Mouse (Mus musculus): ENCODE data around the gene Angptl7.

Angptl7 gene

DNA sequence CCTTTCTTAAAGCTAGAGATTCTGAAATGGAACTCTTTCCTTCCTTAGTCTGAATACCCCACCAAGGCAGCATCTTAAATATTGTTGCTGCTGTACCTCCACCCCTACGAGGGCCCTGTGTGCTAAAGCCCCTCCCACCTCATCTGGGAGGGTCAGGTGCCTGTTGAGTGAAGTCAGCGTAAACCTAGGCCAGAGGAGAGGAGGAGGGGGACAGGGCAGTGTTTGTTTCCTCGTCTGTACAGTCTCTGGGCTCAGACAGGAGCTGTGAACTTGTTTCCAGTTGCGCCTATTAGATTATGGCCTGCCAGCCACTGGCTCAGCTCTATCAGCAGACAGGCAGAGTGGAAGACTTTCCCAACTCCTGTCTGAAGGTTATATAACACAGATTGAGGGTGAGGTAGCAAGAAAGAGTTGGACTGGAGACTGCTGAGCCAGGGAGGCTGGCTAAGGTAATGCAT lies at the start of gene Angptl7:
Gene Angptl7, minus strand, starts transcription at position 51 of the 458 bp plus-strand sequence.
- DNase-seq = peak; percentile 39 to 75

DNA sequence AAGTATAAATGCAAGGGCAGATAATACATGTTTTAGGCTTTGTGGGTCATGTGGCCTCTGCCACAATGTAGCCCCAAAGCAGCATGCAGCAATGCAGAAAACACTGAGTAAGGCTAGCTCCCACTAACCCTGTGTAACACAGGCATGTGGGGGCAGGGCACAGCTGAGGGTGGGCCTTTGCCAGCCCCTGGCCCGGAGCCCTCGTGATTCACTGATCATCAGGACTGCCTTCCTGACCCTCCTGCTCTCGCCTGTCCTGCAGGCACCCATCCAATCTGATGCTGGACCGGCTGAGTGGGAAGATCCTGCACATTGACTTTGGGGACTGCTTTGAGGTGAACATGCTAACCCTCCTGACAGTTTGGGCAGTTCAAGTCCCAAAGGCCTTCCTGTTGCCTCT lies 48.8 kb upstream of the Angptl7 start:
- no peak for DNase-seq

- no peak for DNase-seq
Observed at GRCm38 (mm10) chr4:148535876-148536275, 35.6 kb upstream of the Angptl7 start.

DNA sequence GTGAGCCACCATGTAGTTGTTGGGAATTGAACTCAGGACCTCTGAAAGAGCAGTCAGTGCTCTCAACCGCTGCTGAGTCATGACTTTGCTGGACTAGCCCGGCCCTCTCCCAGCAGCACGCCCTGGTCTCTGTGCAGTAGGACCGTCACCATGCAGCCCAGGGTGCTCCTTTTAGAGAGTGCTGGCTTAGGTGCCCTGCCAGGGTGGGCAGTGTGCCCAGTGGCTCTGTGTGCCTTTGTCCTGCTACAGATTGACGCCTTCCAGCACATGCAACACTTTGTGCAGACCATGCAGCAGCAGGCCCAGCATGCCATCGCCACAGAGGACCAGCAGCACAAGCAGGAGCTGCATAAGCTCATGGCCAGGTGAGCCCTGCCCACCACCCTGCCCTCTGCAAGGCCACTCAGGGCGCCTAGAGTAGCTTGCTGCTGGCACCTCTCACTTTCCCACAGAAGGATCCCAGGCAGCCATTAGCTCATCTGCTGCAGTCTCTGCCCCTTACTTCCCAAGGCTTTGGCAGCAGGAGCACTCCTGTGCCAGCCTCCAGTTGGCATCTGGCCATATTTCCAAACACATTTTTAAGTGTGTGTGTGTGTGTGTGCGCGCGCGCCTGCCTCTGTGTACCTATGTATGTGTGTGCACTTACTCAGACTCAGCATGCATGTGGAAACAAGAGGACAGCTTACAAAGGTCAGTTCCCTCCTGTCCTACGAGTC lies 33.5 kb upstream of the Angptl7 start:
- DNase-seq = no peak

DNA sequence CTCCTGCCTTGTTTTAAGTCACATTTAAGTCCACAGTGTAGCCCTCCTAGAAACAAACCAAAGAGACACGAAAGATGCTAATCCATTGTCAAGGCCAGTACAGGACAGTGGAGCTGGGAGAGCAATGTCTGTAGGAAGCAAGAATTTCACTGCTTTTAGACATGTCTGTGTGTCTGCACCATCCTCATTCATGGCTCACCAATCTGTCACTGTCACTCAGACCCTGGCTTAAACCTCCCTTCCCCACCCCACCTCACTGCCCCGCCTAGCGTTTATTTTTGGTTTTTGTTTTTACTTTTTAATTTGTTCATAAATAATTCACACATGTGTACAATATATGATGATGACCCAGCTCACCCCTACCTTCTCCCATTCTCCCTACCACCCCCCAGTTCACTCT lies 32.3 kb upstream of the Angptl7 start:
- no peak for DNase-seq

DNA sequence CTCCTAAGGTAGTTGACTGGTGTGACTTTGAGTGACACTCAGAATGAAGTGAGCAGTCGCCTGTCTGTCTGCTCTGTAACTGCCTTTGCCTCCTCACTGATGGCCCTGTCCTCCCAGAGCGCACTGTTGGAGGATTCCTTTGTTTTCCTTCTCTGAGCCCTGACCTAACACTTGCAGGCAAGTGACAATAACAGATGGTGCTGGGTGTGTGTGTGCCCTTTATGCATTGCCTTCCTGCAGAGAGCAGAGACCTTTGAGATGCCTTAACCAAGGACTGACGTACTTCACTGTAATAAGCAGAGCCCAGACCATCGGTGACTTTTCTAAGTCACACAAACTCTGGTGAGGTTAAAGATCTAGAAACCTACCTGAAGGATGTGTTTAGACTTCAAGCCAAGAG lies 31.1 kb upstream of the Angptl7 start:
- DNase-seq = no peak

DNA sequence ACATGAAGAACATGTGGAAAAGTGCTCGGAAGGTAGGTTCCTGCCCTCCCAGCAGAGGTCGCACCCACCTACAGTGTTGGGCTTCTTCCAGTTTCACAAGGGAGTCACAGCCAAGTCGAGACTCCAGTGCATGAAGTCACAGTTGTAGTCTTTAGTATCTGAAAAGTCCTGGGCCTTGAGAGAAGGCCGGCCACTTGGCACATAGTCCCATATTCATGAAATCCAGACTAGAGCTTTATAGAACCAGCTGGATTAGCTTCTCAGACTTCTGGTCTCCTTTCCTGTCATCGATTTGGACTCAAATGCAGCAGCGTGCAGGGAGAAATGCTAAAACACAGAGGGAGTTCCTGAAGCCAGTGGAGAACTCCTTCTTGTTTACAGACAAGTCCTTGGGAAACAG lies 30.5 kb upstream of the Angptl7 start:
- DNase-seq = no peak

DNA sequence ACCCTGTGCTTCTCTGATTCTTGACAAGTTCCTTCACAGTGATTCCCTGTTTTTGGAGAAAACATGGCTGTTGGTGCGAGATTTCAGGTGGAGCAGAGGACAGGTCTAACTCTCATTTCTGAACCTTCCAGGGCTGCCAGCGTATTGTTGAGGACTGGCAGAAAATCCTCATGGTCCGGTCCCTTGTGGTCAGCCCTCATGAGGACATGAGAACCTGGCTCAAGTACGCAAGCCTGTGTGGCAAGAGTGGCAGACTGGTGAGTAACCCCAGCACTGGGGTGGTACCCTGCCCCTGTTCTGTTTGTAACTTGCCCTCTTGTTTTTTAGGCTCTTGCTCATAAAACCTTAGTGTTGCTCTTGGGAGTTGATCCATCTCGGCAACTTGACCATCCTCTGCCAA lies 30.1 kb upstream of the Angptl7 start:
- no peak for DNase-seq

DNA sequence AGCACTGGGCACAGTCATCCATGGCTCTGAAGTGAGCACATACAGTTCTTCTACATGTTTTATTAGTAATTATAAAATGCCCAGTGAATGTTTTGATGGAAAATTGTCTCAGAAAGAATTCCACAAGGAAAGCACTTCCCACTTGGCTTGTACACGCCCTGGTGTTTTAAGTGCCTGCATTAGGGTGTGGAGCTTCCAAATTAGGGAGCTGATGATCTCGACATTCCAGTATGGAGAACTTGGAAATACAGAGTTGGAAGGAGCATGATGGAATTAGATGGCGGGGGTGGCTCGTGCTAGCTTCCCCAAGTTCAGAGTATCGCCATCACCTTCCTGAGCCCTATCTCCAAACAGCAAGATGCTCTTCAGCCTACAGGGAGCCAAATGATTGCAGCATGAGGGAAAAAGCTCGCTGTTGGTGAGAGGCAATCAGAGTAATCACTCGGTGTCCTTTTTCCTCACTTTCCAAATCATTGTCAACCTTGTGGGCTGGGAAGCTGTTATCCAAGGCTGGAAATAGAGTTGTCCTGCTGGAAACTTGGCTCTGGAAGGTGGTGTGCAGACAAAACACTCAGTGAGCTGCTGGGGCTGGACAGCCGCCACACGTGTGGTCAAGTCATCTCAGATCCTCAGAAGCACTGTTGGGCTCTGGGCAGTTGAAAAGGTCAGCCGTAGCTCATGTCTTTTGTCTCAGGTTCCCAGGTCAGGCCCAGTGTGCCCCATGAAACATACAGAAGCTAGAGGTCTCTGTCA lies 27.1 kb upstream of the Angptl7 start:
- DNase-seq = no peak

DNA sequence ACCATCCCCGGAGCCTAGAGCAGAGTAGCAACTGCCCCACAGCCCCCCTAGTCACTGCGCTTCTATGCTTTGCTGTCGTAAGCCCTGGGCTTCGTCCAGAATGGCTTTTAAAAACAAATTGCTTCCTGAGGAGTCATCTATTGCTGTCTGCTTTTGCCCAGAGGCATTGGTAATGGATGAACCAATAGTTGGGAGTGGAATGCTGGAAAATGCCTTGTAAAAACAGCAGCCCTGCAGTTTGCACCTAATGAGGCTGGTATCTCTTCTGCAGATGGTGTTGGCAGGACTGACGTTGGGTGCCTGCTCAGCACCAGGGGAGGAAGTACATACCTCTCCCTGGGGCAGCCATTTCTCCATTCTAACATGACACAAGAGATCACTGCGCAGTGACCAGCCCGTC lies 23.3 kb upstream of the Angptl7 start:
- DNase-seq = peak in 1 of 2 experiments; percentile 19

GRCm38 (mm10) chr4:148518235-148518795 lies 18.1 kb upstream of the Angptl7 start:
- no peak for DNase-seq

DNA sequence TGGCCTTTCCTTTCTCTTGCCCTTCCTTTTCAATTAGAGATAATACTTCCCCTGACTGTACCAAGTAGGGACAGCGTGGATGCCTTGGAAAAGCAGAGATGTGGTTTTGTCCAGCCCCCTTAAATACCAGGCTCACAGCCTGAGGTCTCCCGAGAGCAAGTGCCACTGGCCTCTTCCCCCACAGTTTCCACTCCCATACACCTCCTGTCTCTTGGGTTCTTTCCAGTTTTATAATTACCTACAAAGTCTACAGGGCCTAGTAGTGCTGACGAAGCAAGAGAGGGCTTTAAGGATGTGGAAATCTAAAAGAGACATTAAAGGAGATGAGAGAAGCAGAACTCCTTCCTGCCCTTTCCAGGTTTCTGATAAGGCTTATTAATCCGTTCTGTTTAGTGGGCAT lies 17.5 kb upstream of the Angptl7 start:
- DNase-seq = peak in 1 of 2 experiments; percentile 66

GRCm38 (mm10) chr4:148515313-148515712 lies 15.1 kb upstream of the Angptl7 start:
- peak; percentile 80 to 84 for DNase-seq

DNA sequence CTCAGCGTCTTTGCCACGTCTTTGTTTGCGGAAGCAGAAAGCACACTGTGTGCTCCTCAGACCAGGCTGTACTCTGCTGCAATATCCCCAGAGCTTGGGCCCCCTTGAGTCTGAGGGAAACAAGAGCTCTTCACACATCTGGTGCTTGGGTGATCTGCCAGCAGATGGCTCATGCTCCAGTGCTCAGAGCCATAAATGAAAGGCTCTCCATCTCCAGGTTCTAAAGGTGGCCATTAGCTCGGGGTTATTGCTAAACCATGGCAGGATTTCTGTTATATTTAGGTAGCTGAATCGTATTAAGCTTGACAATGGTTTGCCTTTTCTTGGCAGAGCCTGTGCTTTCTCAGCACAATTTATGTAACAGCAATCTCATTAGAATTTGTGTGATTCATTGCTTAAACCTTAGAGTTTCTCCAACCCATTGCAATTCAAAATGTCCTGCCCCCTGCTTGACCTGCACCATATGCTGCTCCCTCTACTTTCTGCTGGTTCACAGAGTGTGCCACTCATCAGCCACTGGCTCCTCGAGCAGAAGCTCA lies 12.8 kb upstream of the Angptl7 start:
- DNase-seq = peak; percentile 53 to 74

GRCm38 (mm10) chr4:148511334-148511733 lies 11.1 kb upstream of the Angptl7 start:
- DNase-seq = no peak

DNA sequence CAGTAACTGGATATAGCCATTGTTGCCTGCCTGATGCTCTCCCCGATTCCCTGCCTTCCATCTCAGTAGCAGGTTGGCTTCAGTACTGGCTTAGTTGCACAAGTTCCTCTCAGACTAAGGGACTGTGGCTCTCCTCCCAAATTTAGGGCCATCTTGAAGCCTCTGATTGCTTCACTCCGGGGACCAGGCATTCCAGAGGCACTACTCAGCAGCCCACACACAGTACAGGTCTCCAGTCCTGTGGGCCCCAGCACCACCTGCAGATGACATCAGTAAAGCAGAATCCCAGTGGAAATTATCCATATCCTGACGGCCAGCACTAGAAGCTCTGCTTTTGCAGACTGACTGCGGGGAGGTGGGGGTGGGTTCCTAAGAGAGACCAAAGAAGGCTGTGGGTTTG lies 10.4 kb upstream of the Angptl7 start:
- DNase-seq = no peak

- no peak for DNase-seq
Observed at GRCm38 (mm10) chr4:148509450-148510084, 9.3 kb upstream of the Angptl7 start.

- no peak for DNase-seq
Observed at GRCm38 (mm10) chr4:148508084-148508849, 8.0 kb upstream of the Angptl7 start.

- no peak for DNase-seq
Observed at GRCm38 (mm10) chr4:148507585-148507984, 7.3 kb upstream of the Angptl7 start.

- DNase-seq = peak; percentile 48 to 58
Observed at GRCm38 (mm10) chr4:148504497-148504959, 4.3 kb upstream of the Angptl7 start.

DNA sequence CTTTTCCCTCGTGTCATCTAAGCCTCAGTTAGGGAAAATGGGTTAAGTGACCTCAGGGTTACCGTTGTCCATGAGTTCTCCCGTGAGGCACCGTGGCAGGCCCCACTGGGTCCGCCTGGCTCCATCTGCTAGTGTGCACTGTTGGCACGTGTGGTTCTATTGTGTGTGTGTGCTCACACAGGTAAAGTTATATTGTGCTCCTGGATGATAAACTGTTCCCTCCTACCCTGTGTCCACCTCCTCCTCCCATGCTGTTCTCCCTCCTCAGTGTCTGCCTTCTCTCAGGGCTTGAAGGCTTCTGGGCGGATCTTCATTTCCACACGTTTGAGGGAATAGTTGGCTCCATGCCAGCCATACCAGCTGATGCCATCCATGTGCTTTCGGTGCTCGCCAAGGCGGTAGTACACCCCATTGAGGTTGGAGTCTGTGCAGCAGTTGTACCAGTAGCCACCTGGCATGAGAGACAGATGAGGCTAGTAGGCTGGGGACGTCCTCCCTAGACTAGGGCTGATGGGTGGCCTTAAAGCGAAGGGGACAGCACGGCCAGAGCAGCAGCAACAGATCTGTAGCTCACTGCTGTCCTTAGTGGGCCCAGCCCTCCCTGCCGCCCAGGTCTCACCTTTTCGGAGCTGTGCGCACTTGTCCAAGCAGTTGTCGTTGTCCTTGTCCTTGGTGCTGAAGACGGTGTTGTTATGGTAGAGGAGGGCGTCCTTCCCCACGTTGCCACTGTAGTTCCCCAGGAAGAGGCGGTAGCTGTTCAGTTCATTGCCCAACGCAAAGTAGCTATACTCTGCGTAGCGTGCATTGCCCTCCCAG lies 4.2 kb downstream of the Angptl7 start:
- peak; percentile 56 to 69 for DNase-seq

Measured in kidney, postnatal 25 days (tissue).